Mouse (Mus musculus): ENCODE measurements around the gene Gtsf1l.
"Not testable (repeated sequence)": the region's sequence is repeated elsewhere in the genome, so short reads cannot be mapped to it uniquely, and the experiment has no call there.

- TF ChIP-seq CTCF (IDR thresholded peaks at IDR 0.05; ENCODE audit: low read depth, low read length); POLR2A (IDR thresholded peaks at IDR 0.05; ENCODE audit: extremely low read depth, insufficient read depth, low read length): not testable (repeated sequence)
Measured at GRCm38 (mm10) chr2:163058981-163059380, 28.7 kb downstream of the Gtsf1l start.
